Mouse (Mus musculus) erythroblast, embryonic 14.5 days (primary cell): ENCODE measurements at regions not wholly inside any gene's neighbourhood (a gene's known extent, or its start where the extent isn't known, plus 50 kb on each side); places are given as distances from the start of the nearest gene placed in this dataset.

ENCODE experiments used
- GATA1 ChIP-seq: IDR thresholded peaks from 2 replicates; pipeline ENCODE4 v1.6.1; 2012; ENCODE audit warnings: low read length, inconsistent platforms, mixed read lengths
- TAL1 ChIP-seq: IDR thresholded peaks from 3 replicates; pipeline ENCODE4 v1.6.1; 2012; ENCODE audit warnings: low read length, inconsistent platforms, mixed read lengths

DNA sequence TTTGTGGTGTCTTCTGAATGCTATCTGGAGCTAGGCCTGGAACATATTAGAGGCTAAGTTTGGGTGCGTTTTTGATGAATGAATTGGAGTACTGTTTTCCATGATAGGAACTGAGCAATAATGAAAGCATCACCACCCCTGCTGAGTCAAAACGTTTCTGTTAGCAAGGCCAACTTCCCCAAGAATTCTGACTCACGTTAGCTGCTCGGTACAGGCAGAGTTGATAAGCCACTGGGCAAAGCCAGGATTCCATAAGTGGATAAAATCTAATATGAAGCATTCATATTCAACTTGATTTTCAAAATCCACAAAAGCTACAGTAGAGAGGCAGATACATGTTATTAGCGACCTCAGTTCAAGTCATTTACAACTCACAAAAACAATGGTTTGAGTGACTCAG lies 324.0 kb downstream of the Cbln4 start:
- TF ChIP-seq TAL1 (no peak), GATA1 (no peak)
